Mouse (Mus musculus): ENCODE data around the gene Tifa.

DNA sequence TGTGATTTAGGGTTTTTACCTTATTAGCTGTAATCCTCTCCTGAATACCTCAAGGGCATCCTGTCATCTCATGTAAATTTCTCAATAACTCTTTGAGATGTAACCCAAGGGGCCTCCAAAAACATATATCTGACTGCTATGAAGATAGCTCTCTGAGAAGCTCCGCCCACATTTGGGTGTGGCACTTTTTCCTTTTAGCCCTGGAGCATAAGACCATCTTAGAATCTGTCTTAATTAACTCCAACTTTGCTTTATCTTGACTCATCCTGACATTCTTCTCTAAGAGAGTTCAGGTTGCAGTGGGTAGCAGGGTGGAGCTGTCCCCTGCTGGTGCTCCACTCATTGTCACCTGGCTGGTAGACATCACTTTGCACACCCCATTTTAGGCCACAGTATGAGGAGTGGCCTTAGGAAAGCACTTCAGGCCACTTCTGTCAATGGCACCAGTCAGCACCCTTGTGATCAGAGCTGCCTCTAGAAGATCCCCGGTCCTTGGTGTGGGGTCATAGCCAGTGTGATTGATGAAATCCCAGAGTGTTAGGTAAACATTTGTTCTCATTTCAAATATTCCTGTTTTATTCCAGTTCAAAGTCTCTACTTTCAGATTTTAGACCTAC, 53.8 kb downstream of the Tifa start:
- TF ChIP-seq CTCF (IDR thresholded peaks at IDR 0.05; ENCODE audit: low read depth, low read length): no peak
- TF ChIP-seq POLR2A (IDR thresholded peaks at IDR 0.05; ENCODE audit: insufficient read depth, low read length): no peak
- no peak for TF ChIP-seq EP300 (IDR thresholded peaks at IDR 0.05; ENCODE audit: insufficient read depth, low read depth, low read length)
